Mouse (Mus musculus): ENCODE measurements around the gene Atg4a-ps.
"Not testable (repeated sequence)": the region's sequence is repeated elsewhere in the genome, so short reads cannot be mapped to it uniquely, and the experiment has no call there.

The Atg4a-ps gene

GRCm38 (mm10) chr3:103645968-103646367 is at the start of gene Atg4a-ps:
Gene Atg4a-ps (minus strand): TSS chr3:103646068.
- not testable (repeated sequence) for DNase-seq

- no peak for DNase-seq
These were observed 49.7 kb upstream of the Atg4a-ps start for GRCm38 (mm10) chr3:103695556-103695955.

- DNase-seq: no peak
These were observed 44.6 kb upstream of the Atg4a-ps start for GRCm38 (mm10) chr3:103690506-103690905.

GRCm38 (mm10) chr3:103689043-103689442 is 43.2 kb upstream of the Atg4a-ps start:
- no peak for DNase-seq

GRCm38 (mm10) chr3:103683966-103684319 is 38.1 kb upstream of the Atg4a-ps start:
- no peak for DNase-seq

GRCm38 (mm10) chr3:103683234-103683965 is 37.5 kb upstream of the Atg4a-ps start:
- peak; percentile 18 to 21 for DNase-seq

- no peak for DNase-seq
These were observed 36.6 kb upstream of the Atg4a-ps start for GRCm38 (mm10) chr3:103682473-103682872.

- DNase-seq: no peak
These were observed 32.9 kb upstream of the Atg4a-ps start for GRCm38 (mm10) chr3:103678811-103679210.

GRCm38 (mm10) chr3:103672716-103673115 is 26.8 kb upstream of the Atg4a-ps start:
- no peak for DNase-seq

GRCm38 (mm10) chr3:103672113-103672512 is 26.2 kb upstream of the Atg4a-ps start:
- no peak for DNase-seq

- no peak for DNase-seq
These were observed 17.5 kb upstream of the Atg4a-ps start for GRCm38 (mm10) chr3:103663385-103663784.

GRCm38 (mm10) chr3:103661714-103662113 is 15.8 kb upstream of the Atg4a-ps start:
- DNase-seq: no peak

GRCm38 (mm10) chr3:103660012-103660411 is 14.1 kb upstream of the Atg4a-ps start:
- DNase-seq: no peak

GRCm38 (mm10) chr3:103650406-103650805 is 4.5 kb upstream of the Atg4a-ps start:
- DNase-seq: no peak

GRCm38 (mm10) chr3:103649716-103650115 is 3.8 kb upstream of the Atg4a-ps start:
- peak; percentile 57 to 60 for DNase-seq

GRCm38 (mm10) chr3:103648486-103648885 is 2.6 kb upstream of the Atg4a-ps start:
- no peak for DNase-seq

- no peak for DNase-seq
These were observed 1.4 kb upstream of the Atg4a-ps start for GRCm38 (mm10) chr3:103647164-103647867.

- no peak for DNase-seq
These were observed 4.6 kb downstream of the Atg4a-ps start for GRCm38 (mm10) chr3:103641301-103641700.

- no peak for DNase-seq
These were observed 5.6 kb downstream of the Atg4a-ps start for GRCm38 (mm10) chr3:103640226-103640803.

GRCm38 (mm10) chr3:103637641-103638040 is 8.2 kb downstream of the Atg4a-ps start:
- no peak for DNase-seq

- no peak for DNase-seq
These were observed 11.6 kb downstream of the Atg4a-ps start for GRCm38 (mm10) chr3:103634256-103634655.

GRCm38 (mm10) chr3:103633831-103634230 is 12.0 kb downstream of the Atg4a-ps start:
- no peak for DNase-seq

- no peak for DNase-seq
These were observed 12.7 kb downstream of the Atg4a-ps start for GRCm38 (mm10) chr3:103633124-103633523.

- DNase-seq: no peak
These were observed 18.2 kb downstream of the Atg4a-ps start for GRCm38 (mm10) chr3:103627661-103628060.
